Mouse (Mus musculus) stomach, embryonic 16.5 days (tissue): ENCODE measurements at regions not wholly inside any gene's neighbourhood (a gene's known extent, or its start where the extent isn't known, plus 50 kb on each side); places are given as distances from the start of the nearest gene placed in this dataset.

Experiments used
- ATAC-seq: fragments of 200-750 bp; cut with Nextera tagmentation; 2 replicates; pipeline ENCODE4 v1.8.0; 2017; ENCODE audit warnings: moderate number of reproducible peaks, moderate TSS enrichment; ENCODE audit not compliant: insufficient read depth, low FRiP score
- H3K27ac ChIP-seq: fragments of 300-500 bp; sonication (generic); 2 replicates; pipeline ENCODE4 v1.5.1; 2014; ENCODE audit warnings: low read length
- H3K27me3 ChIP-seq: fragments of 300-500 bp; sonication (generic); 2 replicates; pipeline ENCODE4 v1.6.1; 2014; ENCODE audit warnings: low read length, control low read depth, mixed read lengths; ENCODE audit not compliant: control insufficient read depth, insufficient read depth
- H3K36me3 ChIP-seq: fragments of 300-500 bp; sonication (generic); 2 replicates; pipeline ENCODE4 v1.6.1; 2014; ENCODE audit warnings: low read length; ENCODE audit not compliant: control insufficient read depth, insufficient read depth
- H3K4me1 ChIP-seq: fragments of 300-500 bp; sonication (generic); 2 replicates; pipeline ENCODE4 v1.6.1; 2014; ENCODE audit warnings: low read length, control low read depth, mixed read lengths; ENCODE audit not compliant: control insufficient read depth, insufficient read depth
- H3K4me2 ChIP-seq: fragments of 300-500 bp; sonication (generic); 2 replicates; pipeline ENCODE4 v1.6.1; 2014; ENCODE audit warnings: low read depth, low read length, mixed read lengths
- H3K4me3 ChIP-seq: fragments of 300-500 bp; sonication (generic); replicated peaks from 2 replicates; pipeline ENCODE4 v1.5.1; 2014; ENCODE audit warnings: mild to moderate bottlenecking, low read length
- H3K9ac ChIP-seq: fragments of 300-500 bp; sonication (generic); 2 replicates; pipeline ENCODE4 v1.6.1; 2014; ENCODE audit warnings: low read length
- H3K9me3 ChIP-seq: fragments of 300-500 bp; sonication (generic); replicated peaks from 2 replicates; pipeline ENCODE4 v1.6.1; 2016; ENCODE audit warnings: low read length, control low read depth; ENCODE audit not compliant: control insufficient read depth
- WGBS: fragments of 180-500 bp; shearing (Covaris S2); extraction: QIAGEN DNeasy Blood & Tissue Kit; methylation state at CpG from one replicate; pipeline ENCODE4 v1.1.7; 2014; 5-methylcytosine and 5-hydroxymethylcytosine counted together

- 72% methylated on average over 2 of the region's 2 CpGs for WGBS
- Histone ChIP-seq H3K27me3 (no peaks in the 10 kb centered on the region), H3K9me3 (no peaks in the 10 kb centered on the region), H3K9ac (no peak overlapping the region), H3K4me3 (no peak overlapping the region), H3K27ac (no peak overlapping the region), H3K4me1 (no peaks in the 10 kb centered on the region), H3K4me2 (no peak overlapping the region), H3K36me3 (no peaks in the 10 kb centered on the region)
- ATAC-seq, result no peak
Observed at GRCm38 (mm10) chr19:18444324-18444723, 187.3 kb downstream of the Ostf1 start.

- no peaks in the 10 kb centered on the region for H3K27me3 ChIP-seq
- H3K27ac ChIP-seq, result no peak overlapping the region
- H3K9ac ChIP-seq, result no peak overlapping the region
- 8% methylated on average over 3 of the region's 3 CpGs for WGBS
- H3K4me2 ChIP-seq, result no peak overlapping the region
- H3K36me3 ChIP-seq, result no peaks in the 10 kb centered on the region
- 0 out of 2 replicates have a peak, but pooled peaks cover 3% of the 10 kb centered on the region for H3K4me1 ChIP-seq
- no peak for ATAC-seq
- no peak overlapping the region for H3K4me3 ChIP-seq
- H3K9me3 ChIP-seq, result no peaks in the 10 kb centered on the region
Observed at GRCm38 (mm10) chr19:18436351-18436750, 195.3 kb downstream of the Ostf1 start.

DNA sequence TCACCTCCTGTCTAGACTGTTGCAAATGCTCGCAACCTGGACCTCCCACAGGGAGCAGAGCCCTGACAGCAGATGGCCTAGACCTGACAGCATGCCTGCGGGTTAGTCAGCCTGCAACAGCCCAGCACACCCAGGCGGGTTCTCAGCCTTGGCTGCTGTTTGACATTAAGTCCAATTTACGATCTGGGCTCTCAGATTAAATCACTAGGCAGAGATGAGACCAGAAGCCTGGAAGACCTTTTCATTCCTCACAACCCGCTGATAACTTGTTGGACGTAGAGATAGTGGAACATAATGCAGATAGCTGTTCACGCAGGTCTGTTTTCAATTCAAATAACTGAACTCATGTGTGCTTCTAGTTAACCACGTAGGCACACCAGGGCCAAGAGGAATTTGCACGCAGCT lies 211.2 kb downstream of the Ostf1 start:
- no peaks in the 10 kb centered on the region for H3K4me1 ChIP-seq
- ATAC-seq, result no peak
- no peak overlapping the region for H3K4me3 ChIP-seq
- no peaks in the 10 kb centered on the region for H3K9me3 ChIP-seq
- no peak overlapping the region for H3K9ac ChIP-seq
- no peak overlapping the region for H3K27ac ChIP-seq
- no peak overlapping the region for H3K4me2 ChIP-seq
- 48% methylated on average over 9 of the region's 9 CpGs for WGBS
- H3K27me3 ChIP-seq, result no peaks in the 10 kb centered on the region
- no peaks in the 10 kb centered on the region for H3K36me3 ChIP-seq

DNA sequence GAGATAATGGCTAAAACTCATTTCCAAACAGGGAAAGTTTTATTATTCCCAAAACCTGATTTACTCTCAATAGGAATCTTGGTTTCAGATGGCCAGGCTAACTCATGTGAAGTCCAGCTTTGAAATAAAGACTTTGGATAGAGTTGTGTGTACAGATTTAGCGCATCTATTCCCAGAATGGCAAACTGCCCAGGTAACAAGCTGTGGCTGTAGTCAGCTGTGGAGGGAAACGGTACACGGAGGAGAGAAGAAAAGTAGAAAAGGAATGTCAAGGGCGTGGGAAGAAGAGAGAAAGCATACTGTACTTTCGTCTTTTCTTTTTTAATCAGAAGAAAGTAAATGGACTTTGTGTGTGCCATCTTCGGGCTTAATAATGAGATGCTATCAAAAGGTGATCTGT lies 213.1 kb downstream of the Ostf1 start:
- Histone ChIP-seq H3K4me3 (no peak overlapping the region), H3K4me2 (no peak overlapping the region), H3K27me3 (no peaks in the 10 kb centered on the region), H3K9me3 (no peaks in the 10 kb centered on the region), H3K27ac (no peak overlapping the region), H3K9ac (no peak overlapping the region), H3K4me1 (no peaks in the 10 kb centered on the region), H3K36me3 (no peaks in the 10 kb centered on the region)
- ATAC-seq, result no peak
- 68% methylated on average over 6 of the region's 6 CpGs for WGBS

GRCm38 (mm10) chr19:18377466-18378089 lies 254.0 kb downstream of the Ostf1 start:
- no peak for ATAC-seq
- WGBS, result 62% methylated on average over 4 of the region's 4 CpGs
- Histone ChIP-seq H3K4me2 (no peak overlapping the region), H3K4me1 (no peaks in the 10 kb centered on the region), H3K36me3 (no peaks in the 10 kb centered on the region), H3K27me3 (no peaks in the 10 kb centered on the region), H3K9ac (no peak overlapping the region), H3K4me3 (no peak overlapping the region), H3K9me3 (no peaks in the 10 kb centered on the region), H3K27ac (no peak overlapping the region)

DNA sequence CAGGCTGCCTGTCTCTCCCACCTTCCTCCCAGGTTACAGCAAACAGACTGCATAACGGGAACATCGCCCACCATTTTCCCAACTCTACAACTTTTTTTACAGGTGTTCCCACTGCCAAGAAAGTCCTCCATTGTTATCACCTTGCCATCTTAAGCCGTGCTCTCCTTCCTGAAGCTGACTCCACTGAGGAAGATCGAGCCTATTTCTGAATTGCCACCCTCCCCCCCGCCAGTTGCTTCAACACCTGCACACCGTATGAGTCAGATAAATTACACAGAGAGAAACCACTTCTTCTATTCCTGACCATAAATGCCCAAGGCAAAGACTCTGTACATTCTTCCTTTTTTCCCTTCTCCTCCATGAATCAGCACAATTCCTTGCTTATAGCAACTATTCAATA lies 263.0 kb downstream of the Ostf1 start:
- no peak overlapping the region for H3K27ac ChIP-seq
- H3K27me3 ChIP-seq, result no peaks in the 10 kb centered on the region
- no peak for ATAC-seq
- H3K36me3 ChIP-seq, result no peaks in the 10 kb centered on the region
- no peaks in the 10 kb centered on the region for H3K4me1 ChIP-seq
- no peak overlapping the region for H3K9ac ChIP-seq
- H3K9me3 ChIP-seq, result no peaks in the 10 kb centered on the region
- no peak overlapping the region for H3K4me2 ChIP-seq
- H3K4me3 ChIP-seq, result no peak overlapping the region
- 89% methylated on average over 6 of the region's 6 CpGs for WGBS

- no peak overlapping the region for H3K9ac ChIP-seq
- no peaks in the 10 kb centered on the region for H3K9me3 ChIP-seq
- 70% methylated on average over 3 of the region's 3 CpGs for whole genome bisulfite sequencing
- H3K4me3 ChIP-seq, result no peak overlapping the region
- H3K36me3 ChIP-seq, result no peaks in the 10 kb centered on the region
- ATAC-seq, result no peak
- H3K4me1 ChIP-seq, result no peaks in the 10 kb centered on the region
- no peak overlapping the region for H3K27ac ChIP-seq
- H3K4me2 ChIP-seq, result no peak overlapping the region
- H3K27me3 ChIP-seq, result no peaks in the 10 kb centered on the region
Observed at GRCm38 (mm10) chr19:18353960-18354359, 277.7 kb downstream of the Ostf1 start.

DNA sequence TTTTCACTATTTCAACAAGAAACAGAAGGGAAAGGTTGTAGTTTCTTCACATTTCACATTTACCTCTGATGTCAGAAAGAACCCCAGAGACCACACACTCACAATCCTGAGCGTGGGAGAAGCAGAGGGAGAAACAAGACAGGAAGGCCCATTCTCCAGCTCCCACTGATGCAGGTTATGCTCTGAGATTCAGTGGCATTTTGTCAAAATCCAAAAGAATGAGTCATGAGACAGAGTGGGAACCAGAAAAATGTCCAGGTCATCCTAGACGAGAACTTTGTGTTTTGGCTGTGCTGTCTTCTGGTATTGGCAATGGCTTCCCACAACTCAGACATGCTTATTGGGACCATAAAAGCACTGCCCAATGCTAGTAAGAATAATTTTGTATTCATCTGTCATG lies 285.9 kb downstream of the Ostf1 start:
- H3K27ac ChIP-seq, result no peak overlapping the region
- no peaks in the 10 kb centered on the region for H3K4me1 ChIP-seq
- no peaks in the 10 kb centered on the region for H3K27me3 ChIP-seq
- H3K4me2 ChIP-seq, result no peak overlapping the region
- H3K9ac ChIP-seq, result no peak overlapping the region
- no peak overlapping the region for H3K4me3 ChIP-seq
- no peaks in the 10 kb centered on the region for H3K9me3 ChIP-seq
- ATAC-seq, result no peak
- H3K36me3 ChIP-seq, result no peaks in the 10 kb centered on the region
- WGBS, result 80% methylated on average over 2 of the region's 2 CpGs

DNA sequence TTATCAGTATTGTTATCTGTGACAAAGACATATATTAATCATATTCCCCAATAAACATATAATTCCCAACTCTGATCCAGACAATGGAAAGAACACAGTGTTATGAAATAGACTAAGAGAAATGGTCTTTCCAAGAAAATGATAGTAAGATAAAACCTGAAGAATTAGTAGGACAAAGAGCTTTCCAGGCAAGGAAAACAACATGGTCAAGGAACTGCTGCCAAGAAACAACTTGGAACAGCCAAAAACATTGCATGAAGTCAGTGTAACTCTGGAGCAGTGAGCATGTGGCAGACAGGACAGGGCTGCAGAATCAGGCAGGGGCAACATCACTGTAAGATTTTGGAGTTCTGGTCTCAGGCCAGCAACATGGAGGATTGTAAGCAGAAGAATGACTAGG lies 288.0 kb downstream of the Ostf1 start:
- no peak for ATAC-seq

GRCm38 (mm10) chr19:18343003-18343402 lies 288.6 kb downstream of the Ostf1 start:
- Histone ChIP-seq H3K4me2 (no peak overlapping the region), H3K27me3 (no peaks in the 10 kb centered on the region), H3K9me3 (no peaks in the 10 kb centered on the region), H3K4me1 (no peaks in the 10 kb centered on the region), H3K9ac (no peak overlapping the region), H3K27ac (no peak overlapping the region), H3K4me3 (no peak overlapping the region), H3K36me3 (no peaks in the 10 kb centered on the region)
- no peak for ATAC-seq
- WGBS, result 67% methylated on average over 1 of the region's 1 CpGs

More for the DNA sequence above, 288.0 kb downstream of the Ostf1 start:
- Histone ChIP-seq H3K27ac (no peak overlapping the region), H3K4me1 (no peaks in the 10 kb centered on the region), H3K36me3 (no peaks in the 10 kb centered on the region), H3K9ac (no peak overlapping the region), H3K4me2 (no peak overlapping the region), H3K9me3 (no peaks in the 10 kb centered on the region), H3K4me3 (no peak overlapping the region), H3K27me3 (no peaks in the 10 kb centered on the region)
